Comparison of ENCODE assay signal across 17 mouse cellular contexts in genomic region chr11:33433813-33434212, GRCm38 (mm10).
A peak's percentile ranks its signal among the peaks of the same experiment; 100 is the strongest.
DNase-seq lines count a peak whose midpoint lies in the region; ATAC-seq and TF ChIP-seq lines count a peak whose summit lies in the region.
"Had no signal": no experiment of that assay in that cellular context is flagged by ENCODE, and none has a peak within 500 bp of the region (broad histone marks: within the 10 kb centered on the region; RNA-seq: fewer than 3 reads in every experiment).

No protein-coding gene starts in this region.

- ATAC-seq in liver, postnatal 0 days: no peak
- ATAC-seq in liver, embryonic 11.5 days (replicated peaks; ENCODE audit: low FRiP score): no peak
- ATAC-seq: forebrain, embryonic 15.5 days; midbrain, embryonic 13.5 days had no signal

- TF ChIP-seq CTCF in liver, postnatal 0 days (IDR thresholded peaks at IDR 0.05; ENCODE audit: low read depth): 0 out of 2 replicates have a peak, but pooled peaks have one; percentile 33

- no peak for TF ChIP-seq EP300 in liver, postnatal 0 days (IDR thresholded peaks at IDR 0.05; ENCODE audit: low read depth)

- no peaks in the 10 kb centered on the region for H3K9me3 ChIP-seq in liver, postnatal 0 days (ENCODE audit: low read length)
- H3K9me3 ChIP-seq in liver, embryonic 11.5 days (ENCODE audit: control insufficient read depth, low read length): no peaks in the 10 kb centered on the region
- H3K9me3 ChIP-seq: forebrain, embryonic 15.5 days; liver, embryonic 15.5 days; midbrain, embryonic 13.5 days had no signal

- H3K27ac ChIP-seq in liver, postnatal 0 days (ENCODE audit: low read depth): no peak overlapping the region
- no peak overlapping the region for H3K27ac ChIP-seq in liver, embryonic 11.5 days (ENCODE audit: low read depth, low read length)
- H3K27ac ChIP-seq: forebrain, embryonic 15.5 days; liver, embryonic 15.5 days; macrophage; midbrain, embryonic 13.5 days had no signal

- H3K4me2 ChIP-seq in liver, postnatal 0 days (ENCODE audit: low read depth, low read length): no peak overlapping the region
- no peak overlapping the region for H3K4me2 ChIP-seq in liver, embryonic 11.5 days
- H3K4me2 ChIP-seq: forebrain, embryonic 15.5 days; liver, embryonic 15.5 days; midbrain, embryonic 13.5 days had no signal

- no peak overlapping the region for H3K4me3 ChIP-seq in liver, postnatal 0 days (ENCODE audit: low read depth, low read length)
- no peak overlapping the region for H3K4me3 ChIP-seq in liver, embryonic 11.5 days (ENCODE audit: low read depth, low read length)
- H3K4me3 ChIP-seq: forebrain, embryonic 15.5 days; liver, embryonic 15.5 days; midbrain, embryonic 13.5 days had no signal

- H3K27me3 ChIP-seq in liver, postnatal 0 days (ENCODE audit: insufficient read depth, low read length): no peaks in the 10 kb centered on the region
- no peaks in the 10 kb centered on the region for H3K27me3 ChIP-seq in liver, embryonic 11.5 days (replicated peaks; ENCODE audit: control insufficient read depth, insufficient read depth, low read length)
- H3K27me3 ChIP-seq: forebrain, embryonic 15.5 days; liver, embryonic 15.5 days; midbrain, embryonic 13.5 days had no signal

- H3K9ac ChIP-seq in liver, postnatal 0 days (replicated peaks): no peak overlapping the region
- H3K9ac ChIP-seq in liver, embryonic 11.5 days (ENCODE audit: low read depth, low read length): no peak overlapping the region
- H3K9ac ChIP-seq: forebrain, embryonic 15.5 days; liver, embryonic 15.5 days; midbrain, embryonic 13.5 days had no signal

- 51% methylated on average over 5 of the region's 5 CpGs for WGBS in liver, postnatal 0 days (ENCODE audit: insufficient replicate concordance)
- 47% methylated on average over 5 of the region's 5 CpGs for WGBS in liver, embryonic 11.5 days

- H3K4me1 ChIP-seq in liver, postnatal 0 days (ENCODE audit: insufficient read depth): no peaks in the 10 kb centered on the region
- no peaks in the 10 kb centered on the region for H3K4me1 ChIP-seq in liver, embryonic 11.5 days (replicated peaks; ENCODE audit: control insufficient read depth, insufficient read depth, low read length)
- H3K4me1 ChIP-seq: forebrain, embryonic 15.5 days; liver, embryonic 15.5 days; midbrain, embryonic 13.5 days had no signal

- no peaks in the 10 kb centered on the region for H3K36me3 ChIP-seq in liver, postnatal 0 days (replicated peaks; ENCODE audit: insufficient read depth, low read length)
- H3K36me3 ChIP-seq in liver, embryonic 11.5 days (ENCODE audit: control insufficient read depth, insufficient read depth, low read length): no peaks in the 10 kb centered on the region
- H3K36me3 ChIP-seq: forebrain, embryonic 15.5 days; liver, embryonic 15.5 days; midbrain, embryonic 13.5 days had no signal

- DNase-seq in adrenal gland, postnatal 25 days: peak; percentile 2
- no peak for DNase-seq in adrenal gland, adult 2 months
- DNase-seq in liver, postnatal 0 days: no peak
- no peak for DNase-seq in liver, embryonic 11.5 days (ENCODE audit: low spot score)
- DNase-seq in cerebellum, adult 9-11 months: peak; percentile 39
- peak; percentile 5 for DNase-seq in layer of hippocampus, adult 9-11 months
- DNase-seq in lung, postnatal 4 days: no peak
- no peak for DNase-seq in B cell, adult 2 months
- DNase-seq: gastrocnemius, postnatal 10 days; heart, postnatal 14 days; kidney, adult 9 months; spleen, adult 18-20 months; thymus, adult 18-20 months had no signal

Comparison
In these comparisons a context has a peak if more than half of its experiments do, and no peak if none do; other contexts are left out.
1. DNase-seq: peak in adrenal gland, postnatal 25 days (single experiment), cerebellum, adult 9-11 months (single experiment) and layer of hippocampus, adult 9-11 months (single experiment); none in adrenal gland, adult 2 months (single experiment), liver, postnatal 0 days (single experiment), liver, embryonic 11.5 days (single experiment), lung, postnatal 4 days (0 of 2) and B cell, adult 2 months (0 of 2).